Mouse (Mus musculus): ENCODE results near the gene Anxa1. TPM values are rescaled to one million over a fixed set of nuclear protein-coding genes. Genes with fewer than 3 reads are reported as not detected.

Anxa1 gene
- 10 to 100 TPM in 1 of 2 experiments, 1 to 10 TPM in 1; 7.2 to 30.3 TPM for polyA plus RNA-seq (2017; shearing (Covaris generic))

DNA sequence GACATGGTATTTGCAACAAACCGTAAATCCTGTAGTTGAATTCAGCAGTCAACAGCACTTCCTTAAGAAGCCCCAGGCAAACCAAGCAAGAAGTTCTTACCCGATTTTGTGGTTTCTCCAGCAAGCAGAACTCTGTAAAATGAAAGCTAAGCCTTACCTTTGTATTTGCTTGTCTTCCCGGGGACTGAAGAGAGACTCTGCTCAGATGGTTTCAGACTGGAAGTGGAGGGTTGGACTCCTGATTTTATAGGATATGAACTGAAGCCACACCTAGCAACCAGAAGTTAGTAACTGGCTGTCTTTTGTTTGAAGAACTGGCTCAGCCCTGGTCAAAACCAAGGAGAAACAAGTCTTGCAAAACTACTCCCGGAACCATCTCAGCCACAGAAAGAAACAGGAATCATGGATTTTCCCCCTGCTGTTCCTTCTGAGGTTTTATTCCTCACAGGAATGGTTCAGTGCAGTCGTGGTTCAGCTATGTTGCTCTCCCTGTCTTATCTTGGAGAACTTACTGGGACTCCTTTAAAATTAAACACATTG is at the start of gene Anxa1:
Gene Anxa1 (minus strand): TSS at position 490 of the 540 bp plus-strand sequence.

Other genes with a start within 250 kb of the Anxa1 start
- gene Aldh1a1, start 101.8 kb upstream of the Anxa1 start, polyA plus RNA-seq (2017; shearing (Covaris generic)) = 1 to 10 TPM in 1 of 2 experiments, under 1 TPM in 1; 0.43 to 2.7 TPM

Measured in inflammation-experienced regulatory T-cells (primary cell).